Mouse (Mus musculus) embryonic facial prominence, embryonic 13.5 days (tissue): ENCODE measurements around the gene Mymx. TPM values are rescaled to one million over a fixed set of nuclear protein-coding genes. Genes with fewer than 3 reads are reported as not detected.
A peak's percentile ranks its signal among the peaks of the same experiment; 100 is the strongest.

Experiments
- ATAC-seq: fragments of 200-750 bp; cut with Nextera tagmentation; 2 replicates; pipeline ENCODE4 v1.8.0; 2017; ENCODE audit warnings: low read depth; ENCODE audit not compliant: insufficient number of reproducible peaks, insufficient read depth, low FRiP score, low TSS enrichment
- H3K27ac ChIP-seq: fragments of 300-500 bp; sonication (generic); 2 replicates; pipeline ENCODE4 v1.5.1; 2015; ENCODE audit warnings: moderate library complexity, mild to moderate bottlenecking, inconsistent platforms
- H3K27me3 ChIP-seq: fragments of 300-500 bp; sonication (generic); 2 replicates; pipeline ENCODE4 v1.6.1; 2015; ENCODE audit warnings: mild to moderate bottlenecking, inconsistent platforms
- H3K36me3 ChIP-seq: fragments of 300-500 bp; sonication (generic); 2 replicates; pipeline ENCODE4 v1.6.1; 2015; ENCODE audit warnings: mild to moderate bottlenecking, inconsistent platforms
- H3K4me1 ChIP-seq: fragments of 300-500 bp; sonication (generic); 2 replicates; pipeline ENCODE4 v1.6.1; 2015; ENCODE audit warnings: inconsistent platforms
- H3K4me2 ChIP-seq: fragments of 300-500 bp; sonication (generic); 2 replicates; pipeline ENCODE4 v1.6.1; 2015; ENCODE audit warnings: moderate library complexity, mild to moderate bottlenecking, inconsistent platforms
- H3K4me3 ChIP-seq: fragments of 300-500 bp; sonication (generic); 2 replicates; pipeline ENCODE4 v1.5.1; 2015; ENCODE audit warnings: mild to moderate bottlenecking, inconsistent platforms
- H3K9ac ChIP-seq: fragments of 300-500 bp; sonication (generic); 2 replicates; pipeline ENCODE4 v1.6.1; 2015; ENCODE audit warnings: mild to moderate bottlenecking, inconsistent platforms
- H3K9me3 ChIP-seq: fragments of 300-500 bp; sonication (generic); 2 replicates; pipeline ENCODE4 v1.6.1; 2016; ENCODE audit warnings: inconsistent platforms
- WGBS: fragments of 180-500 bp; shearing (Covaris S2); methylation state at CpG from one replicate; pipeline ENCODE4 v1.1.7; 2015; ENCODE audit warnings: mixed read lengths; 5-methylcytosine and 5-hydroxymethylcytosine counted together
- polyA plus RNA-seq: library from polyadenylated mRNA; unstranded; fragments of >200 nt; fragmentation: Nextera tagmentation; extraction: Ambion mirVana; gene quantifications from 2 replicates; pipeline ENCODE4 v1.2.1, GENCODE M21; 2015

The Mymx gene
- polyA plus RNA-seq, 1 experiment from 2014 or later: 5.5 TPM

GRCm38 (mm10) chr17:45594881-45595735 lies 6.8 kb downstream of the Mymx start:
- ATAC-seq: peak; percentile 68
- Histone ChIP-seq H3K27me3 (peaks cover 26% of the 10 kb centered on the region), H3K36me3 (peaks cover 2% of the 10 kb centered on the region; the same call in 1 of the 2 replicates), H3K4me3 (peak overlapping the region; percentile 59), H3K4me1 (peaks cover 68% of the 10 kb centered on the region), H3K27ac (no peak overlapping the region; the same call in 1 of the 2 replicates), H3K9ac (peak overlapping the region; percentile 76), H3K9me3 (no peaks in the 10 kb centered on the region), H3K4me2 (peak overlapping the region; percentile 99)
- 1% methylated on average over 58 of the region's 58 CpGs for WGBS

- Histone ChIP-seq H3K27ac (no peak overlapping the region), H3K4me3 (peak overlapping the region; percentile 59), H3K4me2 (peak overlapping the region; percentile 99), H3K27me3 (peaks cover 18% of the 10 kb centered on the region), H3K9me3 (no peaks in the 10 kb centered on the region), H3K4me1 (peaks cover 59% of the 10 kb centered on the region), H3K36me3 (peaks cover 10% of the 10 kb centered on the region), H3K9ac (peak overlapping the region; percentile 76)
- 35% methylated on average over 8 of the region's 8 CpGs for whole genome bisulfite sequencing
- no peak for ATAC-seq
Measured at GRCm38 (mm10) chr17:45594195-45594594, 7.7 kb downstream of the Mymx start.

- H3K9me3 ChIP-seq: no peaks in the 10 kb centered on the region
- H3K4me1 ChIP-seq: peaks cover 58% of the 10 kb centered on the region
- peaks cover 16% of the 10 kb centered on the region for H3K36me3 ChIP-seq
- H3K4me2 ChIP-seq: peak overlapping the region; percentile 99
- peaks cover 17% of the 10 kb centered on the region for H3K27me3 ChIP-seq
- no peak overlapping the region for H3K27ac ChIP-seq
- H3K9ac ChIP-seq: peak overlapping the region; percentile 44; the same call in 1 of the 2 replicates
- no peak for ATAC-seq
- 28% methylated on average over 8 of the region's 8 CpGs for WGBS
- peak overlapping the region; percentile 59; the same call in 1 of the 2 replicates for H3K4me3 ChIP-seq
Measured at GRCm38 (mm10) chr17:45593479-45593878, 8.4 kb downstream of the Mymx start.

GRCm38 (mm10) chr17:45592606-45593431 lies 9.1 kb downstream of the Mymx start:
- H3K36me3 ChIP-seq: peaks cover 20% of the 10 kb centered on the region
- H3K4me2 ChIP-seq: peak overlapping the region; percentile 99
- no peaks in the 10 kb centered on the region for H3K9me3 ChIP-seq
- peak overlapping the region; percentile 59 for H3K4me3 ChIP-seq
- ATAC-seq: no peak
- peaks cover 58% of the 10 kb centered on the region for H3K4me1 ChIP-seq
- H3K27ac ChIP-seq: peak overlapping the region; percentile 33
- H3K27me3 ChIP-seq: peaks cover 17% of the 10 kb centered on the region
- peak overlapping the region; percentile 54 for H3K9ac ChIP-seq
- 41% methylated on average over 8 of the region's 8 CpGs for WGBS

GRCm38 (mm10) chr17:45591701-45592605 lies 9.9 kb downstream of the Mymx start:
- no peak for ATAC-seq
- no peaks in the 10 kb centered on the region for H3K9me3 ChIP-seq
- H3K27me3 ChIP-seq: peaks cover 17% of the 10 kb centered on the region
- peak overlapping the region; percentile 6 for H3K4me3 ChIP-seq
- peak overlapping the region; percentile 54 for H3K9ac ChIP-seq
- H3K4me2 ChIP-seq: peak overlapping the region; percentile 99
- peaks cover 56% of the 10 kb centered on the region for H3K4me1 ChIP-seq
- WGBS: 39% methylated on average over 16 of the region's 16 CpGs
- H3K27ac ChIP-seq: peak overlapping the region; percentile 33; the same call in 1 of the 2 replicates
- H3K36me3 ChIP-seq: peaks cover 27% of the 10 kb centered on the region

GRCm38 (mm10) chr17:45590410-45590809 lies 11.5 kb downstream of the Mymx start:
- H3K4me3 ChIP-seq: no peak overlapping the region
- peaks cover 4% of the 10 kb centered on the region; the same call in 1 of the 2 replicates for H3K9me3 ChIP-seq
- ATAC-seq: no peak
- no peak overlapping the region for H3K9ac ChIP-seq
- H3K4me2 ChIP-seq: no peak overlapping the region
- 56% methylated on average over 6 of the region's 6 CpGs for WGBS
- peaks cover 48% of the 10 kb centered on the region for H3K4me1 ChIP-seq
- peaks cover 34% of the 10 kb centered on the region for H3K36me3 ChIP-seq
- no peak overlapping the region for H3K27ac ChIP-seq
- peaks cover 17% of the 10 kb centered on the region for H3K27me3 ChIP-seq

GRCm38 (mm10) chr17:45589844-45590243 lies 12.1 kb downstream of the Mymx start:
- no peak for ATAC-seq
- Histone ChIP-seq H3K27me3 (peaks cover 16% of the 10 kb centered on the region), H3K36me3 (peaks cover 34% of the 10 kb centered on the region), H3K4me3 (no peak overlapping the region), H3K4me1 (peaks cover 49% of the 10 kb centered on the region), H3K4me2 (no peak overlapping the region), H3K9me3 (peaks cover 4% of the 10 kb centered on the region; the same call in 1 of the 2 replicates), H3K27ac (no peak overlapping the region), H3K9ac (no peak overlapping the region)
- 94% methylated on average over 8 of the region's 8 CpGs for WGBS

- peaks cover 49% of the 10 kb centered on the region for H3K4me1 ChIP-seq
- H3K9me3 ChIP-seq: peaks cover 4% of the 10 kb centered on the region; the same call in 1 of the 2 replicates
- no peak overlapping the region for H3K4me2 ChIP-seq
- peaks cover 10% of the 10 kb centered on the region for H3K27me3 ChIP-seq
- H3K9ac ChIP-seq: no peak overlapping the region
- WGBS: 94% methylated on average over 7 of the region's 7 CpGs
- H3K4me3 ChIP-seq: no peak overlapping the region
- H3K27ac ChIP-seq: no peak overlapping the region
- H3K36me3 ChIP-seq: peaks cover 34% of the 10 kb centered on the region
- no peak for ATAC-seq
Measured at GRCm38 (mm10) chr17:45589236-45589635, 12.7 kb downstream of the Mymx start.

GRCm38 (mm10) chr17:45588370-45588769 lies 13.5 kb downstream of the Mymx start:
- Histone ChIP-seq H3K27me3 (peaks cover 3% of the 10 kb centered on the region; the same call in 1 of the 2 replicates), H3K4me3 (no peak overlapping the region), H3K4me1 (peaks cover 42% of the 10 kb centered on the region), H3K36me3 (peaks cover 34% of the 10 kb centered on the region), H3K4me2 (no peak overlapping the region), H3K9ac (no peak overlapping the region), H3K27ac (no peak overlapping the region), H3K9me3 (peaks cover 4% of the 10 kb centered on the region; the same call in 1 of the 2 replicates)
- no peak for ATAC-seq
- WGBS: 91% methylated on average over 7 of the region's 7 CpGs

- peaks cover 26% of the 10 kb centered on the region for H3K4me1 ChIP-seq
- peaks cover 4% of the 10 kb centered on the region; the same call in 1 of the 2 replicates for H3K9me3 ChIP-seq
- no peaks in the 10 kb centered on the region for H3K27me3 ChIP-seq
- ATAC-seq: no peak
- no peak overlapping the region for H3K4me3 ChIP-seq
- H3K9ac ChIP-seq: no peak overlapping the region
- WGBS: 98% methylated on average over 3 of the region's 3 CpGs
- no peak overlapping the region for H3K4me2 ChIP-seq
- H3K36me3 ChIP-seq: peaks cover 34% of the 10 kb centered on the region
- H3K27ac ChIP-seq: no peak overlapping the region
Measured at GRCm38 (mm10) chr17:45586449-45586837, 15.5 kb downstream of the Mymx start.
